Mouse (Mus musculus) hindbrain, embryonic 12.5 days (tissue): ENCODE results near the gene Ttc7b. TPM values are rescaled to one million over a fixed set of nuclear protein-coding genes. Genes with fewer than 3 reads are reported as not detected.

Experiments used
- ATAC-seq: fragments of 200-750 bp; cut with Nextera tagmentation; 2 replicates; pipeline ENCODE4 v1.8.0; 2017; ENCODE audit warnings: moderate TSS enrichment; ENCODE audit not compliant: low FRiP score
- H3K27ac ChIP-seq: fragments of 300-500 bp; sonication (generic); 2 replicates; pipeline ENCODE4 v1.5.1; 2016; ENCODE audit warnings: mild to moderate bottlenecking
- H3K27me3 ChIP-seq: fragments of 300-500 bp; sonication (generic); 2 replicates; pipeline ENCODE4 v1.6.1; 2016; ENCODE audit warnings: mild to moderate bottlenecking
- H3K36me3 ChIP-seq: fragments of 300-500 bp; sonication (generic); 2 replicates; pipeline ENCODE4 v1.6.1; 2016; ENCODE audit warnings: mild to moderate bottlenecking
- H3K4me1 ChIP-seq: fragments of 300-500 bp; sonication (generic); 2 replicates; pipeline ENCODE4 v1.6.1; 2016
- H3K4me2 ChIP-seq: fragments of 300-500 bp; sonication (generic); replicated peaks from 2 replicates; pipeline ENCODE4 v1.6.1; 2016; ENCODE audit warnings: mild to moderate bottlenecking
- H3K4me3 ChIP-seq: fragments of 300-500 bp; sonication (generic); 2 replicates; pipeline ENCODE4 v1.5.1; 2016; ENCODE audit warnings: mild to moderate bottlenecking
- H3K9ac ChIP-seq: fragments of 300-500 bp; sonication (generic); 2 replicates; pipeline ENCODE4 v1.6.1; 2016; ENCODE audit warnings: mild to moderate bottlenecking, moderate library complexity
- H3K9me3 ChIP-seq: fragments of 300-500 bp; sonication (generic); replicated peaks from 2 replicates; pipeline ENCODE4 v1.6.1; 2016; ENCODE audit warnings: mild to moderate bottlenecking
- WGBS: fragments of 180-500 bp; shearing (Covaris S2); methylation state at CpG from one replicate; pipeline ENCODE4 v1.1.7; 2016; 5-methylcytosine and 5-hydroxymethylcytosine counted together
- polyA plus RNA-seq: library from polyadenylated mRNA; unstranded; fragments of >200 nt; fragmentation: Nextera tagmentation; extraction: Ambion mirVana; gene quantifications from 2 replicates; pipeline ENCODE4 v1.2.1, GENCODE M21; 2016

Ttc7b gene
- polyA plus RNA-seq, 1 experiment from 2014 or later: 6.1 TPM

DNA sequence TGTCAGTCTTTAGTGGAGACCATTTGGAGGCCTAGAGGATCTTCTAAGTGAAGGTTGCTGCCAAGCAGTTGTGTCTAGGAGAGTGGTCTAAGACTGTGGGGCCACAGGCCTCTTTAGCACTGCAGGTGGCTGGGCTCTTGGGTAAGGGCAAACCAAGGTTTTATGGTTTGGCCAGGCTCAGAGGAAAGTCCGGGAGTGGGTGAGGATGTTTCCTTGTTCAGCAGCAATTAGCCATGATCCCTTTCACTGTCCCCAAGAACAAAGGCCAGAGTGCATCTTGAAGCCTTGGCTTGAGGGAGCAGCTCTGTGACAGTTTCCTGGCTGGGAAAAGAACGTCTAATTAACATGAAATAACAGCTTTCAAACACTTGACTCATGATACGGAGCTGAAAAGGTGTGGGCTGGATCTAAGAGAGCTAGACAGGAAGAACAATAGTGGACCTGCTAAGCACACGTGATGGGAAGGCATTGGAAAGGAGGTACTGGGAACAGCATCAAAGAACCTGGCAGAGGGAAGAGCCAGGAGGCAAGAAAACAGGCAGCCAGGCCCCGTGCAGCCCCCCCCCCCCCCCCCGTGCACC, 162.5 kb downstream of the Ttc7b start:
- Histone ChIP-seq H3K36me3 (peaks cover 19% of the 10 kb centered on the region; the same call in 1 of the 2 replicates), H3K4me2 (no peak overlapping the region), H3K9me3 (no peaks in the 10 kb centered on the region), H3K27ac (no peak overlapping the region), H3K4me1 (no peaks in the 10 kb centered on the region), H3K4me3 (no peak overlapping the region), H3K9ac (no peak overlapping the region), H3K27me3 (no peaks in the 10 kb centered on the region)
- ATAC-seq: no peak
- 72% methylated on average over 6 of the region's 6 CpGs for WGBS

GRCm38 (mm10) chr12:100356407-100356806, 164.2 kb downstream of the Ttc7b start:
- Histone ChIP-seq H3K9me3 (no peaks in the 10 kb centered on the region), H3K4me1 (0 out of 2 replicates have a peak, but pooled peaks cover 2% of the 10 kb centered on the region), H3K27ac (no peak overlapping the region), H3K27me3 (no peaks in the 10 kb centered on the region), H3K4me3 (no peak overlapping the region), H3K36me3 (peaks cover 13% of the 10 kb centered on the region; the same call in 1 of the 2 replicates), H3K9ac (no peak overlapping the region), H3K4me2 (no peak overlapping the region)
- 94% methylated on average over 6 of the region's 7 CpGs for WGBS
- ATAC-seq: no peak

DNA sequence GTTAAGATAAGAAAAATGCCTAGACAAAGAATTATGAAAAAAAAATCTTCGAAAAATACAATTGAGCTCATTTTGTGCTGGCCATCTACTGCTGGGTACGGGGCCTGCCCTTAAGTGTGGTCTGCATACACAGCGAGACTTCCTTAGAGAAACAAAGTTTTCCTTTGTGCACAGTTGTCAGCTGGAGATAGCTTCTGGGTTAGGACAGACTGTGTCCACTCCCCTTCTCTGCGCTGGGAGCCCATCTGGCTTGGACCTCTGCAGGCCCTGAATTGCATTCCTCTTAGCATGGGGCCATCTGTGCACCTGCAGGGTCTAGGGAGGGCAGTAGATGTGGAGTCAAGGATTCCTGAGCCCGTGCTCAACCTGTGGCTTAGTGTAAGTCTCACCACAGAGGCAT, 165.1 kb downstream of the Ttc7b start:
- no peaks in the 10 kb centered on the region for H3K9me3 ChIP-seq
- H3K4me3 ChIP-seq: no peak overlapping the region
- no peak overlapping the region for H3K4me2 ChIP-seq
- H3K27me3 ChIP-seq: no peaks in the 10 kb centered on the region
- H3K4me1 ChIP-seq: 0 out of 2 replicates have a peak, but pooled peaks cover 2% of the 10 kb centered on the region
- H3K36me3 ChIP-seq: peaks cover 19% of the 10 kb centered on the region; the same call in 1 of the 2 replicates
- H3K27ac ChIP-seq: no peak overlapping the region
- ATAC-seq: no peak
- WGBS: 69% methylated on average over 5 of the region's 5 CpGs
- H3K9ac ChIP-seq: no peak overlapping the region

- Histone ChIP-seq H3K9me3 (no peaks in the 10 kb centered on the region), H3K36me3 (peaks cover 19% of the 10 kb centered on the region; the same call in 1 of the 2 replicates), H3K4me1 (0 out of 2 replicates have a peak, but pooled peaks cover 2% of the 10 kb centered on the region), H3K4me3 (no peak overlapping the region), H3K4me2 (no peak overlapping the region), H3K27ac (no peak overlapping the region), H3K9ac (no peak overlapping the region), H3K27me3 (no peaks in the 10 kb centered on the region)
- ATAC-seq: no peak
- WGBS: 84% methylated on average over 7 of the region's 7 CpGs
These were observed 166.7 kb downstream of the Ttc7b start for GRCm38 (mm10) chr12:100353954-100354353.

DNA sequence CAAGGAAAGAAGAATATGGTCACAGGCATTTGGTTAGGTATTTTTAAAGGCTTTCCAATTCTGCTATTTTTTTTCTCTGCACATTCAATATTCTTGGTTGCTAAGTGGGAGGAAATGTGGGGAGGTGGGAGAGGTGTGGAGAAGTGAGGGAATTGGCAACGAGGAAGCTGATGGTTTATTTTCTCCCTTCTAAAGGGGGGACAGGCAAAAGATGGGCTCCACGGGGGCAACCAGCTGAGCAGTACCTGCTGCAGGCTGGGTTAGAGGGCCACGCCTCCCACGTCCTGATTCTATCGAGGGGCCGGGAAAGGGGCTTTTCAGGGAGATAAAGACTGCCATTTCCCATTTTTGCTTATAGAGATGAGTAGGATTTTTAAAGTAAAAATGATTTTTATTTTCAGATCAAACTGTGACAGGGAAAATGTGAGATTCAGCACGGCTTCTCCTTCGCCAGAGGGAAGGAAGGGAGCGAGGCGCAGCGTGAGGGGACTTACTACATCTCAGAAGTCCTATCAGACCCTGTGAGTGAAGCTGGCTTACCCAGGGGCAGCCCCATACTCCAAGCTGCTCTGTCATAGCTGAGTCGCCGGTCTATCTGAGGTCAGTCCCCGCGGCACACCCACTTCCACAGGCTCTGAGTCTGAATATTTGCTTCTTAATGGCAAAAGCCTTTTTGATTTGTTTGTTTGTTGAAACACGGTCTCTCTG, 167.4 kb downstream of the Ttc7b start:
- 86% methylated on average over 16 of the region's 16 CpGs for WGBS
- Histone ChIP-seq H3K4me3 (no peak overlapping the region), H3K4me1 (0 out of 2 replicates have a peak, but pooled peaks cover 2% of the 10 kb centered on the region), H3K9ac (no peak overlapping the region), H3K36me3 (peaks cover 19% of the 10 kb centered on the region; the same call in 1 of the 2 replicates), H3K27me3 (no peaks in the 10 kb centered on the region), H3K27ac (no peak overlapping the region), H3K4me2 (no peak overlapping the region), H3K9me3 (no peaks in the 10 kb centered on the region)
- no peak for ATAC-seq

DNA sequence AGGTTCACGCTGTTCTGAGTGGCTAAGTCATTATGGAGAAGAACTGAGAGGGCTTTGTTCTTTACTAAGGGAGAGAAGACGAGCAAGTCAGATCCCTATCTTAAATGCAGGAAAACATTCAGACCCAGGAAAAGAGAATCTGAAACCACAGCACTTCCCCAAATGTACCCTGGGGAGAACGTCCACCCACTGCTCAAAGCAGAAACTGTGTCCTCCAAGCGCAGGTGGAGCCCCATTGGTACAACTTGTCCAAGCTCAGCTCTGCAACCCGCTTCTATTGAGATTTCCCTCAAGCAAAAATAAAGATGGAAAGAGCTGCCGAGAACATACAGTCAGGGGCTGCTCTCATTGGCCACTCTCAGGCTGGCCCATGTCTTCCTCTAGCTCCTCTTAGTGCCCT, 168.5 kb downstream of the Ttc7b start:
- no peak for ATAC-seq
- Histone ChIP-seq H3K9me3 (no peaks in the 10 kb centered on the region), H3K27ac (no peak overlapping the region), H3K36me3 (peaks cover 8% of the 10 kb centered on the region; the same call in 1 of the 2 replicates), H3K4me3 (no peak overlapping the region), H3K4me2 (no peak overlapping the region), H3K9ac (no peak overlapping the region), H3K4me1 (0 out of 2 replicates have a peak, but pooled peaks cover 2% of the 10 kb centered on the region), H3K27me3 (no peaks in the 10 kb centered on the region)
- WGBS: 81% methylated on average over 6 of the region's 6 CpGs

DNA sequence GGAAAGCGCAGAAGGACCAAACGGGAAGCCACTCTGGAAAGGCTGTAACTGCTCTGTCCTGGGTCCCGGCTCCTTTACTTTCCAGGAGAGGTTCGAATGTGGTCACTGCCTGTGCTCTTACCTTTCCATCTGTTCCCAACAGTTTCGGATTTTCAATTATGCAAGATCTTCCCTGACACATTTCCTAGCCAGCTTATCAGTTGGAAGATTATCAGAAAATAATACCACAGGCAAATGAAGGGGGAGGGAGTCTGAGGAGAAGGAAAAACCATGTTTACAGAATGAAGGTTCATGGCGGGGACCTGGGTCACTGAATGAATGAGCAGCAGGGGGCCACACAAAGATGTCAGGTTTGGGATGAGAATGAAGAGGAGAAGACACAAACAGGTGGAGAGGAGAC, 177.1 kb downstream of the Ttc7b start:
- Histone ChIP-seq H3K27me3 (no peaks in the 10 kb centered on the region), H3K36me3 (no peaks in the 10 kb centered on the region), H3K4me2 (no peak overlapping the region), H3K9ac (no peak overlapping the region), H3K4me1 (0 out of 2 replicates have a peak, but pooled peaks cover 2% of the 10 kb centered on the region), H3K4me3 (no peak overlapping the region), H3K27ac (no peak overlapping the region), H3K9me3 (no peaks in the 10 kb centered on the region)
- 73% methylated on average over 6 of the region's 6 CpGs for WGBS
- ATAC-seq: no peak

DNA sequence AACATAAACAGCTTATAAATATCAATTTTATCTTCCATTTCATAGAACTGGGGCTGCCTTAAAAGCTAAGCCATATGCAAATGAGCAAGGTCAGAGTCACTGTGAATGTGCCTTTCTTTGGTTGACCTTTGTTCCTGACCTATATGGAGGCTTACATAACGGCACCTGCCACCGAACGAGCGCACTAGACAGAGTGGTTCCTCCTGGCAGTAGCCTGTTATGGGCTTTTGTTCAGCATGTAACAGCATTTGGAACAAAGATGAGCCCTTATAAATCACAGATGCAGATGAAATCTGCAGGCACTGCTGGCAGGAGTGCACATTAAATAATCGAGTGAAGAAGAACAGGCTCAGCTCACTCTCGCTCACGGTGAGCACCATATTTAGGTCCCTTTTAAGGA, 179.0 kb downstream of the Ttc7b start:
- no peak overlapping the region for H3K27ac ChIP-seq
- H3K4me1 ChIP-seq: peaks cover 10% of the 10 kb centered on the region
- no peaks in the 10 kb centered on the region for H3K9me3 ChIP-seq
- ATAC-seq: no peak
- 49% methylated on average over 7 of the region's 7 CpGs for WGBS
- no peak overlapping the region for H3K9ac ChIP-seq
- no peaks in the 10 kb centered on the region for H3K27me3 ChIP-seq
- no peak overlapping the region for H3K4me2 ChIP-seq
- no peak overlapping the region for H3K4me3 ChIP-seq
- H3K36me3 ChIP-seq: no peaks in the 10 kb centered on the region

DNA sequence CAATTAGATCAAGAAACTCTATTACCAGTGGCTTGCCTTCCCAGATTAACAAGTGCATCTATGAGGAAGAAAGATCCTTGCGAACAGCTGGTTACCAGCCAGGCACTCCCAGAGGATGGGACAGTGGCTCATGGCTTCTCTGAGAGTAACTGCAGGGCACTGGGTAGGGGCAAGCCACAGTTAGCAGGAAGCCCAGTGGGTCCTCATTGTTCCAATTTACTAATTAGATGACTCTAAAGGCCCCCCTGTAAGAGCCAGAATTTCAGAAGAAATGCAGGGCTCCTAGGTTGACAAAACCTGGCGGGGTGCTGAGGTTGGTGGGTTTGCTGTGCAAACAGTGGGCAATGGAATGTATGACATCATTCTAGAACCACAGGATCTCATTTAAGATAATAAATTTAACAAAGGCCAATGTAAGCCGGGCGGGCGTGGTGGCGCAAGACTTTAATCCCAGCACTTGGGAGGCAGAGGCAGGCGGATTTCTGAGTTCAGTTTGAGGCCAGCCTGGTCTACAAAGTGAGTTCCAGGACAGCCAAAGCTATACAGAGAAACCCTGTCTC, 179.6 kb downstream of the Ttc7b start:
- H3K4me1 ChIP-seq: peaks cover 10% of the 10 kb centered on the region
- no peaks in the 10 kb centered on the region for H3K9me3 ChIP-seq
- 80% methylated on average over 7 of the region's 7 CpGs for WGBS
- no peak for ATAC-seq
- H3K9ac ChIP-seq: no peak overlapping the region
- no peak overlapping the region for H3K27ac ChIP-seq
- no peaks in the 10 kb centered on the region for H3K36me3 ChIP-seq
- no peak overlapping the region for H3K4me3 ChIP-seq
- H3K27me3 ChIP-seq: no peaks in the 10 kb centered on the region
- no peak overlapping the region for H3K4me2 ChIP-seq

- Histone ChIP-seq H3K4me2 (no peak overlapping the region), H3K27me3 (no peaks in the 10 kb centered on the region), H3K36me3 (no peaks in the 10 kb centered on the region), H3K9ac (no peak overlapping the region), H3K4me3 (no peak overlapping the region), H3K9me3 (no peaks in the 10 kb centered on the region), H3K27ac (peak overlapping the region; percentile 19; the same call in 1 of the 2 replicates), H3K4me1 (peaks cover 10% of the 10 kb centered on the region)
- peak; percentile 63 for ATAC-seq
- 48% methylated on average over 3 of the region's 3 CpGs for WGBS
These were observed 182.6 kb downstream of the Ttc7b start for GRCm38 (mm10) chr12:100338055-100338454.

- no peak overlapping the region for H3K9ac ChIP-seq
- H3K4me1 ChIP-seq: peaks cover 10% of the 10 kb centered on the region
- 0 out of 2 replicates have a peak overlapping the region, but pooled peaks have one; percentile 30 for H3K27ac ChIP-seq
- H3K4me2 ChIP-seq: no peak overlapping the region
- no peak overlapping the region for H3K4me3 ChIP-seq
- H3K36me3 ChIP-seq: no peaks in the 10 kb centered on the region
- 56% methylated on average over 5 of the region's 5 CpGs for WGBS
- H3K27me3 ChIP-seq: no peaks in the 10 kb centered on the region
- ATAC-seq: peak; percentile 66
- no peaks in the 10 kb centered on the region for H3K9me3 ChIP-seq
These were observed 183.1 kb downstream of the Ttc7b start for GRCm38 (mm10) chr12:100337351-100338018.

- H3K27ac ChIP-seq: no peak overlapping the region
- H3K36me3 ChIP-seq: 0 out of 2 replicates have a peak, but pooled peaks cover 6% of the 10 kb centered on the region
- H3K9me3 ChIP-seq: no peaks in the 10 kb centered on the region
- no peak overlapping the region for H3K4me3 ChIP-seq
- WGBS: 64% methylated on average over 5 of the region's 5 CpGs
- H3K4me2 ChIP-seq: no peak overlapping the region
- H3K27me3 ChIP-seq: no peaks in the 10 kb centered on the region
- peaks cover 10% of the 10 kb centered on the region for H3K4me1 ChIP-seq
- H3K9ac ChIP-seq: no peak overlapping the region
- ATAC-seq: no peak
These were observed 184.4 kb downstream of the Ttc7b start for GRCm38 (mm10) chr12:100336241-100336640.
